Mouse (Mus musculus): ENCODE measurements around the gene Ubn1. TPM values are rescaled to one million over a fixed set of nuclear protein-coding genes. Genes with fewer than 3 reads are reported as not detected.

The Ubn1 gene
- polyA plus RNA-seq, 1 experiment from 2014 or later: 22.9 TPM

- no peak overlapping the region for H3K27ac ChIP-seq
- WGBS: 93% methylated on average over 2 of the region's 2 CpGs
- no peak overlapping the region for H3K9ac ChIP-seq
- H3K4me2 ChIP-seq: no peak overlapping the region
- H3K36me3 ChIP-seq: peaks cover 81% of the 10 kb centered on the region
- no peak for ATAC-seq (ENCODE audit: insufficient number of reproducible peaks, insufficient read depth, low FRiP score, low TSS enrichment, low read depth)
- no peak overlapping the region for H3K4me3 ChIP-seq
- H3K27me3 ChIP-seq: no peaks in the 10 kb centered on the region
- H3K4me1 ChIP-seq: no peaks in the 10 kb centered on the region
- no peaks in the 10 kb centered on the region for H3K9me3 ChIP-seq
Observed at GRCm38 (mm10) chr16:5086179-5086578, 36.3 kb downstream of the Ubn1 start.

- no peaks in the 10 kb centered on the region for H3K9me3 ChIP-seq
- WGBS: 73% methylated on average over 10 of the region's 10 CpGs
- H3K9ac ChIP-seq: no peak overlapping the region
Observed at GRCm38 (mm10) chr16:5089021-5089420, 39.2 kb downstream of the Ubn1 start.

GRCm38 (mm10) chr16:5093285-5093684, 43.4 kb downstream of the Ubn1 start:
- WGBS: 89% methylated on average over 5 of the region's 5 CpGs
- no peaks in the 10 kb centered on the region for H3K27me3 ChIP-seq
- H3K9ac ChIP-seq: no peak overlapping the region
- H3K4me1 ChIP-seq: no peaks in the 10 kb centered on the region
- no peak for ATAC-seq (ENCODE audit: insufficient number of reproducible peaks, insufficient read depth, low FRiP score, low TSS enrichment, low read depth)
- H3K4me3 ChIP-seq: no peak overlapping the region
- H3K36me3 ChIP-seq: peaks cover 12% of the 10 kb centered on the region
- H3K27ac ChIP-seq: no peak overlapping the region
- no peak overlapping the region for H3K4me2 ChIP-seq
- no peaks in the 10 kb centered on the region for H3K9me3 ChIP-seq

More at GRCm38 (mm10) chr16:5089021-5089420, 39.2 kb downstream of the Ubn1 start:
- peaks cover 55% of the 10 kb centered on the region for H3K36me3 ChIP-seq
- H3K27me3 ChIP-seq: no peaks in the 10 kb centered on the region
- H3K4me3 ChIP-seq: no peak overlapping the region
- H3K4me1 ChIP-seq: no peaks in the 10 kb centered on the region
- no peak for ATAC-seq (ENCODE audit: insufficient number of reproducible peaks, insufficient read depth, low FRiP score, low TSS enrichment, low read depth)
- H3K4me2 ChIP-seq: no peak overlapping the region
- no peak overlapping the region for H3K27ac ChIP-seq

- Histone ChIP-seq H3K36me3 (no peaks in the 10 kb centered on the region), H3K4me1 (no peaks in the 10 kb centered on the region), H3K4me3 (no peak overlapping the region), H3K4me2 (no peak overlapping the region), H3K27me3 (no peaks in the 10 kb centered on the region), H3K27ac (no peak overlapping the region), H3K9ac (no peak overlapping the region), H3K9me3 (no peaks in the 10 kb centered on the region)
- WGBS: 86% methylated on average over 8 of the region's 8 CpGs
- ATAC-seq (ENCODE audit: insufficient number of reproducible peaks, insufficient read depth, low FRiP score, low TSS enrichment, low read depth): no peak
Observed at GRCm38 (mm10) chr16:5096504-5096903, 46.6 kb downstream of the Ubn1 start.

- Histone ChIP-seq H3K9ac (no peak overlapping the region), H3K27me3 (no peaks in the 10 kb centered on the region), H3K9me3 (no peaks in the 10 kb centered on the region), H3K27ac (no peak overlapping the region), H3K4me1 (no peaks in the 10 kb centered on the region), H3K4me3 (no peak overlapping the region), H3K4me2 (no peak overlapping the region), H3K36me3 (no peaks in the 10 kb centered on the region)
- WGBS: 70% methylated on average over 6 of the region's 6 CpGs
- no peak for ATAC-seq (ENCODE audit: insufficient number of reproducible peaks, insufficient read depth, low FRiP score, low TSS enrichment, low read depth)
Observed at GRCm38 (mm10) chr16:5101000-5101399, 51.1 kb downstream of the Ubn1 start.

- H3K27ac ChIP-seq: no peak overlapping the region
- no peak overlapping the region for H3K9ac ChIP-seq
- no peaks in the 10 kb centered on the region for H3K27me3 ChIP-seq
- peaks cover 26% of the 10 kb centered on the region for H3K4me1 ChIP-seq
- H3K4me3 ChIP-seq: no peak overlapping the region
- H3K36me3 ChIP-seq: no peaks in the 10 kb centered on the region
- no peak overlapping the region for H3K4me2 ChIP-seq
- H3K9me3 ChIP-seq: no peaks in the 10 kb centered on the region
- 62% methylated on average over 7 of the region's 7 CpGs for WGBS
- ATAC-seq (ENCODE audit: insufficient number of reproducible peaks, insufficient read depth, low FRiP score, low TSS enrichment, low read depth): no peak
Observed at GRCm38 (mm10) chr16:5109877-5110276, 60.0 kb downstream of the Ubn1 start.

GRCm38 (mm10) chr16:5111021-5111420, 61.2 kb downstream of the Ubn1 start:
- H3K27me3 ChIP-seq: no peaks in the 10 kb centered on the region
- WGBS: 72% methylated on average over 3 of the region's 3 CpGs
- peaks cover 26% of the 10 kb centered on the region for H3K4me1 ChIP-seq
- H3K9me3 ChIP-seq: no peaks in the 10 kb centered on the region
- no peak for ATAC-seq (ENCODE audit: insufficient number of reproducible peaks, insufficient read depth, low FRiP score, low TSS enrichment, low read depth)
- no peak overlapping the region for H3K9ac ChIP-seq
- no peak overlapping the region for H3K4me2 ChIP-seq
- H3K36me3 ChIP-seq: no peaks in the 10 kb centered on the region
- H3K27ac ChIP-seq: no peak overlapping the region
- no peak overlapping the region for H3K4me3 ChIP-seq

GRCm38 (mm10) chr16:5113002-5113550, 63.2 kb downstream of the Ubn1 start:
- Histone ChIP-seq H3K27me3 (no peaks in the 10 kb centered on the region), H3K27ac (peak overlapping the region; percentile 83), H3K36me3 (no peaks in the 10 kb centered on the region), H3K9me3 (no peaks in the 10 kb centered on the region), H3K4me1 (peaks cover 26% of the 10 kb centered on the region), H3K4me2 (0 out of 2 replicates have a peak overlapping the region, but pooled peaks have one; percentile 16), H3K4me3 (no peak overlapping the region), H3K9ac (0 out of 2 replicates have a peak overlapping the region, but pooled peaks have one; percentile 16)
- ATAC-seq (ENCODE audit: insufficient number of reproducible peaks, insufficient read depth, low FRiP score, low TSS enrichment, low read depth): 0 out of 2 replicates have a peak, but pooled peaks have one; percentile 10
- 37% methylated on average over 4 of the region's 4 CpGs for WGBS

GRCm38 (mm10) chr16:5113582-5113981, 63.7 kb downstream of the Ubn1 start:
- Histone ChIP-seq H3K4me2 (no peak overlapping the region), H3K27ac (peak overlapping the region; percentile 14; the same call in 1 of the 2 replicates), H3K27me3 (no peaks in the 10 kb centered on the region), H3K4me1 (peaks cover 26% of the 10 kb centered on the region), H3K4me3 (no peak overlapping the region), H3K9me3 (no peaks in the 10 kb centered on the region), H3K9ac (no peak overlapping the region), H3K36me3 (no peaks in the 10 kb centered on the region)
- WGBS: 75% methylated on average over 2 of the region's 2 CpGs
- no peak for ATAC-seq (ENCODE audit: insufficient number of reproducible peaks, insufficient read depth, low FRiP score, low TSS enrichment, low read depth)

GRCm38 (mm10) chr16:5119385-5119784, 69.5 kb downstream of the Ubn1 start:
- H3K4me2 ChIP-seq: no peak overlapping the region
- no peaks in the 10 kb centered on the region for H3K36me3 ChIP-seq
- H3K4me3 ChIP-seq: no peak overlapping the region
- ATAC-seq (ENCODE audit: insufficient number of reproducible peaks, insufficient read depth, low FRiP score, low TSS enrichment, low read depth): no peak
- H3K27me3 ChIP-seq: peaks cover 27% of the 10 kb centered on the region
- WGBS: 63% methylated on average over 4 of the region's 4 CpGs
- no peak overlapping the region for H3K27ac ChIP-seq
- H3K4me1 ChIP-seq: no peaks in the 10 kb centered on the region
- no peak overlapping the region for H3K9ac ChIP-seq
- H3K9me3 ChIP-seq: no peaks in the 10 kb centered on the region

- 73% methylated on average over 4 of the region's 4 CpGs for WGBS
- Histone ChIP-seq H3K9me3 (no peaks in the 10 kb centered on the region), H3K4me3 (no peak overlapping the region), H3K27ac (no peak overlapping the region), H3K9ac (no peak overlapping the region), H3K4me2 (no peak overlapping the region), H3K36me3 (no peaks in the 10 kb centered on the region), H3K27me3 (peaks cover 27% of the 10 kb centered on the region), H3K4me1 (no peaks in the 10 kb centered on the region)
- no peak for ATAC-seq (ENCODE audit: insufficient number of reproducible peaks, insufficient read depth, low FRiP score, low TSS enrichment, low read depth)
Observed at GRCm38 (mm10) chr16:5119845-5120244, 70.0 kb downstream of the Ubn1 start.

- 63% methylated on average over 6 of the region's 6 CpGs for WGBS
- Histone ChIP-seq H3K27ac (no peak overlapping the region), H3K9me3 (no peaks in the 10 kb centered on the region), H3K9ac (no peak overlapping the region), H3K36me3 (no peaks in the 10 kb centered on the region), H3K4me1 (no peaks in the 10 kb centered on the region), H3K4me3 (no peak overlapping the region), H3K27me3 (peaks cover 27% of the 10 kb centered on the region), H3K4me2 (no peak overlapping the region)
- no peak for ATAC-seq (ENCODE audit: insufficient number of reproducible peaks, insufficient read depth, low FRiP score, low TSS enrichment, low read depth)
Observed at GRCm38 (mm10) chr16:5123476-5123875, 73.6 kb downstream of the Ubn1 start.

All from embryonic facial prominence, embryonic 13.5 days (tissue).